Mouse (Mus musculus): Measurements from ENCODE around the gene Kbtbd4.
"Not testable (repeated sequence)": the region's sequence is repeated elsewhere in the genome, so short reads cannot be mapped to it uniquely, and the experiment has no call there.

- TF ChIP-seq CTCF (IDR thresholded peaks at IDR 0.05; ENCODE audit: extremely low read depth, insufficient read depth, insufficient read length, insufficient replicate concordance); POLR2A (IDR thresholded peaks at IDR 0.05; ENCODE audit: low read depth, low read length): not testable (repeated sequence)
Measured at GRCm38 (mm10) chr2:90894299-90894677, 10.3 kb upstream of the Kbtbd4 start.
